Mouse (Mus musculus): Measurements from ENCODE around the gene Nrxn2.

Nrxn2 gene

DNA sequence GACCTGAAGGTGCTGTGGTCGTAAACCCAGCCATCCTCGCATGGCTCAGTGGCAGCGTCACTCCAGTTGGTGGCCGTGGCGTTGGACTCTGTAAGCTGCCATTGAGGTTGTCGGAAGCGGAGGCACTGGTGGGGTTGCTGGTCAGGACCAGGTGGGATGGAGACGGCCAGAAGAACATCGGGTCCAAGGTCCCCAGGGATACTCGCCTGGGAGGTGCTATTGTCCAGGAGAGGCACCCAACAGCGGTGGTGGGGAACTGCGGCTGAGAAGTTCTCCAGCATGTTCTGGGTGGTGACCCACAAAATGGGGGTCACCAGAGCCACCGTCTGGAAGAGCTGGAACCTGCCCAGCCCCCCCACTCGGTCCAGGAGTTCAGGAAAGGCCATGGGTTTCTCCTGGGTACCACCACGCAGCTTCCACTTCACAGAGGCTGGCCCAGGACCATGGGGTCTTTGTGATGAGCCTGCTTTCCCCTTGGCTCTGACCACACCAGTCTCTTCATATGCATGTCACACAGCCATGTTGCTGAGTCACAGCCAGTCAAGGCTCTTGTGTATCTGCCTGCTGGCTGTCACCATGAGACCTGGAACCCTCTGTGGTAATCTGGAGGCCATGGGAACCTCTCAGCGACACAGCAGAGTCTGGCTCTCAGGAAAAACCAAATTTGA is 124.0 kb downstream of the Nrxn2 start, which contains the start of gene Slc22a12:
Slc22a12 (minus strand) TSS at position 666 of the 668 bp plus-strand sequence.
- no peak for DNase-seq (ENCODE audit: low read depth)

DNA sequence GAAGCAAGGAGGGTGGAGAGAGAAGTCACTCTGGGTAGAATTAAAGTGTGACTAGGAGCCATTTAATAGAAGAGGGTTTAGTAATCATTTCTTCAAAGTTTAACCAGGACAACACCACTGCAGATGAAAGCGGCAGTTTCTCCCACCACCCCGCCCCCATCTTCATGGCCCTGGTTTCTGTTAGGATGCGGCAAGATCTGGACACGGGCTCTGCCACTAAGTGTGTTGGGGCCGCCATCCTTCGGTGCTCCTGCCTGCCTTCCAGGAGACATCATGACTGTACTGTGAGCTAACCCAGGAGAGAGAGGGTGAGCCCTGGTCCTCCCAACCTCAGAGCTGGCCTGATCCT is 124.5 kb downstream of the Nrxn2 start:
- no peak for DNase-seq (ENCODE audit: low read depth)

DNA sequence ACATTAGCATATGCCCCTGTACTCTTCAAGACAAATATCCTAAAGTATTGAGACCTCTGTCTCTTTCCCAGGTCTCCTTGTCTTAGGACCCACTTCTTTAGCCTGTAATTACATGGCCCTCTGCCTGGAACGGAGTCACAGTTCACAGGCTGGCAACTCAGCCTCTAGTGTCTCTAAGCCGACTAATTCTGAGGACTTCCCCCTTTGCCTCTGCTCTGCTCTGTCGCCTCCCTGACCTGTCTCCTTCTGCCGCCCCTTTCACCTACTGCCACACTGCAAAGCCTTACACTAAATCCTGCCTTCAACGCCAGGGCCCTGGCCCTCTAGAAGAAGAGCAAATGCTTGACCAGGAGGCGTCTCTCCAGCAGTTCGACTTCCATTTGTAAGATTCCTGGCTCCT is 125.0 kb downstream of the Nrxn2 start:
- no peak for DNase-seq (ENCODE audit: low read depth)

DNA sequence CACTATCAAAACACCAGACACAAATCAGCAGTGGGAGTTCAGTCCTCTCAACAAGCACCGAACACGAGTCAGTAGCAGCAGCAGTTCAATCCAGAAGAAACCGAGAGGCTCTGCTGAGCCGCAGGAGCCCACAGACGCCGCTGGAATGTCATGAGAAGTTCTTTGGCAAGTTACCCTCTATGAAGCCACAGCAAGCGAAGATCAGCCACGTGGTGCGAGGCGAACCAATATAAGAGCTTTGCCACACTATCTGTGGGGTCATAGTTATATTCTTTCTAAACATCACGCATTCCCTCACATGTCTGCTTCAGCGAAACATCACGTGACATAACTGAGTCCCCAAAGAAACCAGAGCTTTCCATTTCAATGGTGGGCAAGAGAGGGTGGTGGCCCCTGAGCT is 126.2 kb downstream of the Nrxn2 start:
- no peak for DNase-seq (ENCODE audit: low read depth)

GRCm38 (mm10) chr19:6545481-6545880 is 127.0 kb downstream of the Nrxn2 start:
- DNase-seq (ENCODE audit: low read depth): no peak

- no peak for DNase-seq (ENCODE audit: low read depth)
Measured at GRCm38 (mm10) chr19:6546096-6546495, 127.6 kb downstream of the Nrxn2 start.

- no peak for DNase-seq (ENCODE audit: low read depth)
Measured at GRCm38 (mm10) chr19:6547801-6548200, 129.3 kb downstream of the Nrxn2 start.

- DNase-seq (ENCODE audit: low read depth): no peak
Measured at GRCm38 (mm10) chr19:6548431-6549410, 130.2 kb downstream of the Nrxn2 start.

DNA sequence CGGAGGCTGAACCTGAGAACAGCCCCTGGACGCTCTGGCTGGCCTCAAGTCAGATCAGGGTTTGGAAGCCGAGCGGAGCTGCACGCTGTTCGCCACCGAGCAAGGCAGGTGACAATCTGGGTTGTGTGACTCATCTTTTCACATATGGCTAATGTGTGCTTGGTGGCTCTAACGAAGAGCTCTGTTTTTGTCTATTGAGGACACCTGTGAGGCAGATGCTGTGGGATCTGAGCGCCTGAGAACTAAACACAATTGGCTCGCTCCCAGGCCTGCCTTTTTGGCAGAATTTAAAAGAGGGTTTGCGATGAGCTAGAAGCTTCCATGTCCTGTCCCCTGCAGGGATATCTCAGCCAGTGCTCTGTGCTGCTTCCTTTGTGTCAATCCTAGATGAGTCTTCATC is 131.0 kb downstream of the Nrxn2 start:
- no peak for DNase-seq (ENCODE audit: low read depth)

GRCm38 (mm10) chr19:6551215-6551614 is 132.7 kb downstream of the Nrxn2 start:
- DNase-seq (ENCODE audit: low read depth): no peak

GRCm38 (mm10) chr19:6552302-6553028 is 133.9 kb downstream of the Nrxn2 start:
- DNase-seq (ENCODE audit: low read depth): peak; percentile 46

DNA sequence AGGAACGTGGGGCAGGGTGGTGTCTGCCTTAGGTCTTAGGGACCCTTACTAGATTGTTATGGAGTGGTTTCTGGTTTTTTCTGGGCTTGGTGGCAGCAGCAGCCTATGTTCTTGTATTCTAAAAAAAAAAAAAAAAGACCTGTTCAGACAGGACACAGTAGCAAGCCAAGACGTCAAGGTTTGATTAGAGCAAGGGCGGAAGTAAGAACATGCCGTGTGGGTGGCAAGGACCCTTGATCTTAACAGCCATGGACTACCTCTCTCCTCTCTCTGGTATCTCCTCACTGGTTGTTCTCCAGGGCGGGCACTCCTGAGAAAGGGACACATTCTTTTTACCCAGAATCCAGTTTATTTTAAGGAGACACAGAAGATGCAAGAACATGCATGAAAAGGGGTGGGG is 134.6 kb downstream of the Nrxn2 start:
- DNase-seq (ENCODE audit: low read depth): no peak

- DNase-seq (ENCODE audit: low read depth): no peak
Measured at GRCm38 (mm10) chr19:6553819-6554582, 135.5 kb downstream of the Nrxn2 start.

DNA sequence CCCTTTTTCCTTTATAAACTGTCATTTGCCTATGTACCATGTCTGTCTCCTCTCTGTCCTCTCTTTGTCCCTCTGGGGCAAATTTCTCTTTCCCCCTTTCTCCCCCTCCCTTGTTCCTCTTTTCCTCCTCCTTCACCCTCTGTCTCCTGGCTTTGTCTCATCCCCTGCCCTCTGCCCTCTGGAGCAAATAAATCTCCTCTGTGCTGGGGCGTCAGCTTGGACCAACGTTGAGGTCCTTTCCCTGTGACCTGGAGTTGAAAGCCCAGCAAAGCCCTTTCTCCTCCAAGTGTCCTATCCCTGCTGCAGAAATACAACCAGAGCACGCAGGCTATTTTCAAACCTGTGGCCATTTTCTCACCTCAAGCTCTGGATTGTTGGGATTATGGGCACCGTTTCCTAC is 141.0 kb downstream of the Nrxn2 start:
- no peak for DNase-seq (ENCODE audit: low read depth)

DNA sequence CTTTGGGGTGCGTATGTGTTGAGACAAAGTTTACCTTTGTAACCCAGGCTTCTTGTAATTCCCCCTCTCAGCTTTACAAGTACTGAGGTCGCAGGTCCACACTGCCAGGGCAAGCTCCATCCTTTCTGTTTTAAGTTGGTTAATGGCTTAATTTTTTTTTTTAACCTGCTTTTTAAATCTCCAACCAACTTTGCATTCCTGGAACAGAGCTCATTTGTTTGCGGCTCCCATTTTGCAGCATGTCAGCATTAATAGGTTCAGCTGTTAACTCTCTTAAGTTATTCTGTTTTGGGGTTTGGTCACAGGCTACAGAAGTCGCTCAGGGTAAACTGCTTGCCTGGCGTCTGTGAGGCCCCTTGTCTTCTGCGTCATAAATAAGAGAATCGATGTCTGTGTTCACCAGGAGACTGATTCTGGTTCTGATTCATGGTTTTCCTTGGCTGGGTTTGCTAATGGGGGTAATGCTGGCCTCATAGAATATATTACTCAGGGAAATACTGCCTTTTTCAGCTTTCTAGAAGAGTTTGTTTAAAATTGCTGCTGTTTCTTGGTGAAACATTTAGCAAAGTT is 141.8 kb downstream of the Nrxn2 start:
- DNase-seq (ENCODE audit: low read depth): no peak

DNA sequence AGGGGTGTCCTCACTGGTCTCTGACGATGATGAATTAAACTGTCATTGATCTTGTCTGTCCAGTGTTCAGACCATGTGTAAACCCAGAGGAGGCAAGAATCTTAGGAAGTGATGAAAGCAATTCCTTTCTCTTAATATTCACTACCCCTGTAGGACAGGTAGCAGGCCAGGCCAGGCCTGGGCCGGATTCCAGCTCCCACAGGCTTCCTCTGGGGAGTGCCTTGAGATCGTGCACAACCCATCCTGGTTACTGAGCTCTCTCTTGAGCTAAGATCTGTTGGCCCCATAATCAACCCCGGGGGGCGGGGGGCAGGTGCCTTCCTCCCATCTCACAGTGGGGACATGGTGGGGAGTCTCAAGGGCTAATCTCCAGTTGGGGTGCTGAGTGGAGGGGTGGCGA is 146.6 kb downstream of the Nrxn2 start:
- DNase-seq (ENCODE audit: low read depth): no peak

DNA sequence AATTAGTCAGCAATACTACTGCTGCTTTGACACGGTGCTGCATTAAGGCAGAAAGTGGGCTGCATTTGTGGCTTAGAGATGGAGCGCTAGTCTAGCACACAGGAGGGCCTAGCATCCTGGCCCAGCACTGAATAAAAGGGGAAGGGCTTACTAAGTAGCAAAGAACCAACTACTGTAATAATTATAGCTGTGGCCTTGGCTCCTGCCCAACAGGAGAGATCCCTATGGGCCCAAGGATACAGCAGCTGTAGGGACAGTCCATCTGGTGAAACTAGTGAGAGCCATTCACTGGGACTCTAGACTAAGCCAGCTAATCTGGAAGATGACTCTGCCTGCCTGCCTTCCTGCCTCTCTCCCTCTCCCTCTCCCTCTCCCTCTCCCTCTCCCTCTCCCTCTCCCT is 147.9 kb downstream of the Nrxn2 start:
- DNase-seq (ENCODE audit: low read depth): no peak

DNA sequence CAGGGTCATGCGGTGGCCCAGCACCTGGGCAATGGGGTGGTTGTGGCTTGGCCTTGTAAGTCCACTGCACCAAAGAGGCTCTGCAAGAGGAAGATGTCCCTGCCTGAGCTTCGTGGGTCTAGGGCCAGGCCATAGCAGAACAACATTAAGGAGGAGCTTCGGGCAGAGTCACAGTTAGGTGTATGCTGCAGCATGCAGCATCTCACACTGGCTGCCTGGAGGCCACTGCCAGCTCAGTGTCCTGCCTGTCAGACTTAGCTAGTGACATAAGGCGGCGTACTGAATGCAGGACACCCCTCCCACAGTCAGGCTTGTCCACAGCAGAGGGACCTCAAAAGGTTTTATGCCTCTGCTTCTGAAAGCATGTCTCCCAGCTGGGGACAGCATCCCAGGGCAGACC is 150.5 kb downstream of the Nrxn2 start:
- no peak for DNase-seq (ENCODE audit: low read depth)

DNA sequence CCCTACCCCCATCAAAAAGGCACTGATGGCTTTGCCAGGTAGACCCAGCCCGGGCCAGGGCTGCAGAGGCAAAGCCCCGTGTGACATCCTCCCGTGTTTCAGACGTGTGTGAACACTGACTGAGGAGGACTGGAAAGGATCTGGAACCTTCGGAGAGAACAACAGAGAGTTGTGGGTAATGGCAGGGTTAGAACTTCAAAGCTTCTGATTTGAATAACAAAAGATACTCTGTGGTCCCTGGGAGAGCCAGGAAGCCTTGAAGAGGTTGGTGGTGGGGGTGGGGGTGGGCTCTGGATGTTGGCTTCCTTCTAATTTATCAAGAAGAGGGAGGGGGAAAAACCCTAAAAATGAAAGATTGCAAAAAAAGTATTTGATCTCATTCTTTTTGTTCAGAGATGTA is 151.0 kb downstream of the Nrxn2 start:
- DNase-seq (ENCODE audit: low read depth): no peak

- no peak for DNase-seq (ENCODE audit: low read depth)
Measured at GRCm38 (mm10) chr19:6571476-6571875, 152.9 kb downstream of the Nrxn2 start.

- DNase-seq (ENCODE audit: low read depth): no peak
Measured at GRCm38 (mm10) chr19:6572001-6572400, 153.5 kb downstream of the Nrxn2 start.

Measured in naive thymus-derived CD4-positive, alpha-beta T cell, adult 2 months (primary cell).